ENCODE assay signal across 8 mouse cellular contexts in genomic region chr5:36597653-36598052, GRCm38 (mm10). TPM values are rescaled to one million over a fixed set of nuclear protein-coding genes. Genes with fewer than 3 reads are reported as not detected.
DNase-seq lines count a peak whose midpoint lies in the region; ATAC-seq and TF ChIP-seq lines count a peak whose summit lies in the region.

No protein-coding gene starts in this region.

- H3K4me1 ChIP-seq in kidney, postnatal 0 days (replicated peaks; ENCODE audit: insufficient read depth, low read length): no peaks in the 10 kb centered on the region
- H3K4me1 ChIP-seq in hindbrain, embryonic 16.5 days (ENCODE audit: control insufficient read depth, insufficient read depth, low read depth, low read length): no peaks in the 10 kb centered on the region

- peak; percentile 61 for TF ChIP-seq CTCF in kidney, postnatal 0 days (IDR thresholded peaks at IDR 0.05; ENCODE audit: low read depth)

- peak; percentile 90 for DNase-seq in heart, adult 11 months
- no peak for DNase-seq in heart, postnatal 25 days (ENCODE audit: low spot score)
- peak; percentile 31 for DNase-seq in ovary, postnatal 36 days (ENCODE audit: low spot score)
- no peak for DNase-seq in ovary, adult 18-20 months (ENCODE audit: low spot score)
- peak; percentile 44 for DNase-seq in kidney, postnatal 0 days (ENCODE audit: low spot score)
- peak; percentile 49 for DNase-seq in retina, postnatal 1 day
- DNase-seq in left cerebral cortex, postnatal 36 days (ENCODE audit: low spot score in 2 of 2): no peak

- no peaks in the 10 kb centered on the region for H3K27me3 ChIP-seq in kidney, postnatal 0 days (ENCODE audit: insufficient read depth, low read length)
- H3K27me3 ChIP-seq in hindbrain, embryonic 16.5 days (replicated peaks; ENCODE audit: control insufficient read depth, insufficient read depth, low read length): no peaks in the 10 kb centered on the region

- no peak overlapping the region for H3K4me3 ChIP-seq in kidney, postnatal 0 days (replicated peaks; ENCODE audit: low read depth, low read length)
- H3K4me3 ChIP-seq in hindbrain, embryonic 16.5 days (ENCODE audit: low read length): no peak overlapping the region

- peaks cover 19% of the 10 kb centered on the region; the same call in 1 of the 2 replicates for H3K36me3 ChIP-seq in kidney, postnatal 0 days (ENCODE audit: insufficient read depth, low read length)
- H3K36me3 ChIP-seq in hindbrain, embryonic 16.5 days (ENCODE audit: control insufficient read depth, insufficient read depth, low read length): peaks cover 24% of the 10 kb centered on the region

- no peak for ATAC-seq in kidney, postnatal 0 days (replicated peaks; ENCODE audit: low FRiP score, low read depth)
- ATAC-seq in hindbrain, embryonic 16.5 days: no peak

- no peak overlapping the region for H3K27ac ChIP-seq in kidney, postnatal 0 days
- no peak overlapping the region for H3K27ac ChIP-seq in hindbrain, embryonic 16.5 days (ENCODE audit: low read depth, low read length)

- intact Hi-C loops in heart, postnatal 25 days (cut with DNase I): no loop called here
- intact Hi-C loops in left cerebral cortex, postnatal 36 days (cut with DNase I): no loop called here

- no peak overlapping the region for H3K4me2 ChIP-seq in kidney, postnatal 0 days (ENCODE audit: low read length)
- H3K4me2 ChIP-seq in hindbrain, embryonic 16.5 days (ENCODE audit: low read length): no peak overlapping the region

- no peak overlapping the region for H3K9ac ChIP-seq in kidney, postnatal 0 days (ENCODE audit: low read depth, low read length)
- no peak overlapping the region for H3K9ac ChIP-seq in hindbrain, embryonic 16.5 days (ENCODE audit: low read depth, low read length)

- no peaks in the 10 kb centered on the region for H3K9me3 ChIP-seq in kidney, postnatal 0 days (replicated peaks; ENCODE audit: low read length)
- no peaks in the 10 kb centered on the region for H3K9me3 ChIP-seq in hindbrain, embryonic 16.5 days (ENCODE audit: control insufficient read depth, low read length)

- WGBS in kidney, postnatal 0 days: 33% methylated on average over 4 of the region's 4 CpGs
- WGBS in hindbrain, embryonic 16.5 days: 44% methylated on average over 4 of the region's 4 CpGs

RNA-seq across cellular contexts. Expression of gene Tbc1d14, which starts 4.6 kb away (rescaled TPM):
- 10 to 100 TPM; 14.3 to 14.7 TPM for total RNA-seq in heart, postnatal 25 days (2021)
- 39.7 and 41.6 TPM in 2 replicates for polyA plus RNA-seq in kidney, postnatal 0 days (2015; fragmentation: Nextera tagmentation; extraction: Ambion mirVana)
- 63.8 and 74.4 TPM in 2 replicates for polyA plus RNA-seq in hindbrain, embryonic 16.5 days (2015; fragmentation: Nextera tagmentation; extraction: Ambion mirVana)
- 10 to 100 TPM; 73.1 to 79.2 TPM for total RNA-seq in left cerebral cortex, postnatal 36 days (2021)

Comparison
In these comparisons a context has a peak if more than half of its experiments do, and no peak if none do; other contexts are left out.
1. DNase-seq: peak in heart, adult 11 months (single experiment), ovary, postnatal 36 days (single experiment), kidney, postnatal 0 days (single experiment) and retina, postnatal 1 day (single experiment); none in heart, postnatal 25 days (single experiment), ovary, adult 18-20 months (single experiment) and left cerebral cortex, postnatal 36 days (0 of 2).
2. RNA of gene Tbc1d14, which starts 4.6 kb away (total RNA-seq): 73.1 to 79.2 TPM in left cerebral cortex, postnatal 36 days; 14.3 to 14.7 TPM in heart, postnatal 25 days; every median in the first group is over 4 times any median in the second.